Mouse (Mus musculus) kidney, embryonic 16.5 days (tissue): Measurements from ENCODE around the gene Ece1. TPM values are rescaled to one million over a fixed set of nuclear protein-coding genes. Genes with fewer than 3 reads are reported as not detected.
"Not testable (repeated sequence)": the region's sequence is repeated elsewhere in the genome, so short reads cannot be mapped to it uniquely, and the experiment has no call there.

Experiments
- ATAC-seq: fragments of 200-750 bp; cut with Nextera tagmentation; 2 replicates; pipeline ENCODE4 v1.8.0; 2017; ENCODE audit warnings: moderate TSS enrichment; ENCODE audit not compliant: low FRiP score, low TSS enrichment
- H3K27ac ChIP-seq: fragments of 300-500 bp; sonication (generic); 2 replicates; pipeline ENCODE4 v1.5.1; 2014; ENCODE audit warnings: low read length
- H3K27me3 ChIP-seq: fragments of 300-500 bp; sonication (generic); 2 replicates; pipeline ENCODE4 v1.6.1; 2014; ENCODE audit warnings: low read length, control low read depth, mixed read lengths; ENCODE audit not compliant: insufficient read depth
- H3K36me3 ChIP-seq: fragments of 300-500 bp; sonication (generic); 2 replicates; pipeline ENCODE4 v1.6.1; 2014; ENCODE audit warnings: low read length, control low read depth, mixed read lengths; ENCODE audit not compliant: insufficient read depth
- H3K4me1 ChIP-seq: fragments of 300-500 bp; sonication (generic); 2 replicates; pipeline ENCODE4 v1.6.1; 2014; ENCODE audit warnings: low read length, control low read depth, mixed read lengths; ENCODE audit not compliant: insufficient read depth
- H3K4me2 ChIP-seq: fragments of 300-500 bp; sonication (generic); replicated peaks from 2 replicates; pipeline ENCODE4 v1.6.1; 2014; ENCODE audit warnings: low read depth, low read length
- H3K4me3 ChIP-seq: fragments of 300-500 bp; sonication (generic); 2 replicates; pipeline ENCODE4 v1.5.1; 2014; ENCODE audit warnings: mild to moderate bottlenecking, low read length
- H3K9ac ChIP-seq: fragments of 300-500 bp; sonication (generic); replicated peaks from 2 replicates; pipeline ENCODE4 v1.6.1; 2014; ENCODE audit warnings: low read length
- H3K9me3 ChIP-seq: fragments of 300-500 bp; sonication (generic); 2 replicates; pipeline ENCODE4 v1.6.1; 2016; ENCODE audit warnings: low read length, control low read depth
- WGBS: fragments of 180-500 bp; shearing (Covaris S2); extraction: QIAGEN DNeasy Blood & Tissue Kit; methylation state at CpG from one replicate; pipeline ENCODE4 v1.1.7; 2014; 5-methylcytosine and 5-hydroxymethylcytosine counted together
- polyA plus RNA-seq: library from polyadenylated mRNA; unstranded; fragments of >200 nt; fragmentation: Nextera tagmentation; extraction: Ambion mirVana; gene quantifications from 2 replicates; pipeline ENCODE4 v1.2.1, GENCODE M21; 2015

Ece1 gene
- polyA plus RNA-seq, 1 experiment from 2014 or later, result 55.5 TPM

DNA sequence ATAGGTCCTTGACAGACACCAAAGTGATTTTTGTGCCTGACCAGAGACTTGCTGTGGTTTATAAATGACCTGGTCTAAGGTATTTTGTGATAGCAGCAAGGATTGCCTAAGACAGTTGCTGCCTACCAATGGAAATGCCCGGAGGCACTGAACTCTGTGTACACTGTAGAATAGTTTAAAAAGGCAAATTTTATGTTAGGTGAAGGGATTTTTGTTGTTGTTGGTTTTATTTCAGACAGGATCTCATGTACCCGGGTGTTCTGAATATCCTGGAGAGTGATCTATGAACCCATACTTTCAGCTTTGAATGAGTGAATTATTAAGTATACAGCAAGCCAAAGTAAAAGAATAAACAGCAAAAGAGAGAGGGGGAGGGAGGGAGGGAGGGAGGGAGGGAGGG lies 37.2 kb upstream of the Ece1 start:
- no peaks in the 10 kb centered on the region for H3K9me3 ChIP-seq
- H3K4me2 ChIP-seq, result no peak overlapping the region
- H3K4me1 ChIP-seq, result 0 out of 2 replicates have a peak, but pooled peaks cover 3% of the 10 kb centered on the region
- H3K4me3 ChIP-seq, result no peak overlapping the region
- ATAC-seq, result no peak
- no peaks in the 10 kb centered on the region for H3K27me3 ChIP-seq
- no peak overlapping the region for H3K9ac ChIP-seq
- no peaks in the 10 kb centered on the region for H3K36me3 ChIP-seq
- H3K27ac ChIP-seq, result no peak overlapping the region
- WGBS, result 71% methylated on average over 2 of the region's 2 CpGs

- H3K27ac ChIP-seq, result no peak overlapping the region
- 20% methylated on average over 6 of the region's 6 CpGs for WGBS
- no peaks in the 10 kb centered on the region for H3K36me3 ChIP-seq
- no peaks in the 10 kb centered on the region for H3K9me3 ChIP-seq
- ATAC-seq, result no peak
- H3K27me3 ChIP-seq, result peaks cover 11% of the 10 kb centered on the region
- H3K4me3 ChIP-seq, result no peak overlapping the region
- H3K9ac ChIP-seq, result no peak overlapping the region
- H3K4me1 ChIP-seq, result peaks cover 3% of the 10 kb centered on the region; the same call in 1 of the 2 replicates
- H3K4me2 ChIP-seq, result no peak overlapping the region
Measured at GRCm38 (mm10) chr4:137830380-137830779, 31.7 kb upstream of the Ece1 start.

DNA sequence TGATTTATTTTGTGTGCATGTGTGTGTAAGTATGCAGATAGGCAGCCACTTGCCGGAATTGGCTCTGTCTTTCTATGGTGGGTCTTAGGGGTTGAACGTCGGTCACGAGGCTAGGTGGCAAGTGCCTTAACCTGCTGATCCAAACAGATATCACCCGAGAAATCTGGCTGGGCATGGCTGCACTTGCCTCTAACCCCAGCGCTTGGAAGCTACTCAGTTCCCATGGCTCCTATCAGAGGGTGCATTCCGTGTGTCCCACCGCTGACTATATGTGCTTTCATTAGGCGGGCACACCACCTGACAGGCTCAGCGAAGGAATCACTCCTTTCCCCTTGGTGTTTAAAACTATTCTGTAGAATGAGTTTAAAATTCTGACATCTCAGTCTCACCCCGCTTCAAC lies 30.4 kb upstream of the Ece1 start:
- H3K27me3 ChIP-seq, result peaks cover 11% of the 10 kb centered on the region
- no peak overlapping the region for H3K9ac ChIP-seq
- H3K4me3 ChIP-seq, result no peak overlapping the region
- WGBS, result 71% methylated on average over 11 of the region's 11 CpGs
- ATAC-seq, result no peak
- H3K9me3 ChIP-seq, result no peaks in the 10 kb centered on the region
- no peaks in the 10 kb centered on the region for H3K36me3 ChIP-seq
- no peak overlapping the region for H3K27ac ChIP-seq
- H3K4me2 ChIP-seq, result no peak overlapping the region
- peaks cover 8% of the 10 kb centered on the region; the same call in 1 of the 2 replicates for H3K4me1 ChIP-seq

DNA sequence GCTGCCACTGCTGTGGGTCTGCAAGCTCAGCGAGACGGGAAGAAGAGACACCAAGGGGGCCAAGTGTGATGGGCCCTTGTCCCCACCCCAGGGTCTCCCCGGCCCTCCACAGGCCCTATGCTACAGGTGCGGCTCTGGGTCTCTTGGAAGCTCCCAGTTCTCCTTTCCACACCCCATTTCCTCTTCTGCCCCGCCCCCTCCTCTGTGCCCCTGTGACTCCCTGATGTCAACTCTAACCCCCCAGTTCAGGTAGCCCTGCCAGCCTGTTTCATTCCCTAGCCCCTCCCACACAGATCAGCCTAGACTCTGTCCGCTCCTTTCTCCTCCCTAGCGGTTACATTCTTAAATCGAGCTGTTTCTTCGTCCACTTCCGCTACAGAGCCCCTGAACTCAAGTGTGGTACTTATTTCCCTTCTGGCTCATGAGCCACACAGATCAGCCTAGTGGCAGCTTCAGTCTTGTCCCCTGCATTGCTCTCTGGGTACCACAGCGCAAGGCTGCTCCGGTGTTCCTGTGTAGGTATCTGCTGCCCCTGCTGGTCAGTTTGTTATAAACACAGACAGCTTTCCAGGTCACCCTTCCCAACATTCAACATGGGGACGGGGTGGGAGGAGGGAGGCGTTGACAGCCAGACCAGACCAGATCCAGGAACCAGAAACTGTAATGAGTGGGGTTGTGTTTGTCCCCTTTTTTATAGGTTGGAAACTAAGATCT lies 26.3 kb upstream of the Ece1 start:
- H3K9me3 ChIP-seq, result no peaks in the 10 kb centered on the region
- 7% methylated on average over 14 of the region's 14 CpGs for WGBS
- H3K9ac ChIP-seq, result no peak overlapping the region
- H3K27me3 ChIP-seq, result peaks cover 9% of the 10 kb centered on the region
- H3K4me2 ChIP-seq, result peak overlapping the region; percentile 26
- ATAC-seq, result peak; percentile 94
- no peak overlapping the region for H3K27ac ChIP-seq
- H3K4me3 ChIP-seq, result no peak overlapping the region
- H3K4me1 ChIP-seq, result peaks cover 8% of the 10 kb centered on the region; the same call in 1 of the 2 replicates
- H3K36me3 ChIP-seq, result no peaks in the 10 kb centered on the region

DNA sequence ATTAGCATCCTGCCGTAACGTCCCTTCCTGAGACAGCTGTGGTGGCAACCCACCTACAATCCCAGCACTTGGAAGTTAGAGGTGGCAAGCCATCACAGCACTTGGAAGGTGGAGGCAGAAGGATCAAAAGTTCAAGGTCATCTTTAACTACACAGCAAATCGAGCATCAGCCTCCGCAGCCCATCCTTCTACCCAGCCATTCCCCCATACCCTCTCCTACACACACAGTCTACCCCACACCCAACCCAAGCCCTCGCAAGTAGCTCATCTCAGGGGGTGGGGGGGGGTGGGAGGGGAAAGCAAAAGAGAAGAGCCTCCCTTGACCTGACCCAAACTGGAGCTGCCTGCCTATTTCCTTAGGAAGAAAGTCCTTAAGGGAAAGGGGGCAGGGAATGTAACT lies 25.3 kb upstream of the Ece1 start:
- Histone ChIP-seq H3K36me3 (no peaks in the 10 kb centered on the region), H3K9me3 (no peaks in the 10 kb centered on the region), H3K4me2 (no peak overlapping the region), H3K9ac (no peak overlapping the region), H3K27ac (no peak overlapping the region), H3K27me3 (peaks cover under 1% of the 10 kb centered on the region; the same call in 1 of the 2 replicates), H3K4me3 (no peak overlapping the region), H3K4me1 (peaks cover 8% of the 10 kb centered on the region; the same call in 1 of the 2 replicates)
- WGBS, result 80% methylated on average over 5 of the region's 5 CpGs
- ATAC-seq, result no peak

DNA sequence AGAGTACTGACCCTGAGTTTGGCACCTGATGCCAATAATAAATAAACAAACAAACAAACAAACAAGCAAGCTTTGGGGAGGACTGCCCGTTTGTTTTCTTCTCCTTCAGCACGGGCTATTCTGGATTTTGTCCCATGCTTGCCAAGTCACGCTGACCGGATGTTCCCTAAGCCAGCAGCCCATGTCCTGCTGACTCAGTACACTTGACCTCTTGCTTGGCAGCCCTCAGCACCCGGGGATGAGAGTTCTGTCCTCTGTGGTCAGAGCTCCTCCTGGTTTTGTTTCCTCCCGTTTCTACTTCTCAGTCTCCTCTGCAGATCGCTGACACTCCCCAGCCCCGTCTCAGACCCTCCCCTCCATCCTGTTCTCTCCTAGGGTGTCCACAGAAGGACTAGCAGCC lies 24.2 kb upstream of the Ece1 start:
- no peak overlapping the region for H3K4me2 ChIP-seq
- 81% methylated on average over 8 of the region's 8 CpGs for WGBS
- no peaks in the 10 kb centered on the region for H3K9me3 ChIP-seq

DNA sequence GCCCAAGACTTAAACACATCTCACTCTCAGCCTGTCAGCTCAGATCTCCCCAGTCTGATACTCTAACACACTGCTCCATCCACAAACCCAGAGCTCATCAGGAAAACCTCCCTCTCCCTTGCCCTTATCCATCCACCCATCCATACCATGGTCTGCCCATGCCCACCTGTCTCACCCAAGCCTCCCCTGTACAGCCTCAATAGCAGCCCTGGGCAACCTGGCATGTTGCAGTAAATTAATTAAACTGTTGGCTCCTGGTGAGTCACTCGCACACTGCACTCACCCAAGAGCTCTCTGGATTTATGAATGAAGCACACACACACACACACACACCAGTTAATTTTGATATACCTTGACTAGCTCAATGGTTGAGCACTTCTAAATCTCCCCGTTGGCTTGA lies 23.2 kb upstream of the Ece1 start:
- no peak for ATAC-seq
- Histone ChIP-seq H3K27ac (no peak overlapping the region), H3K9ac (no peak overlapping the region), H3K4me1 (peaks cover 8% of the 10 kb centered on the region; the same call in 1 of the 2 replicates), H3K27me3 (no peaks in the 10 kb centered on the region), H3K9me3 (no peaks in the 10 kb centered on the region), H3K36me3 (no peaks in the 10 kb centered on the region), H3K4me3 (no peak overlapping the region), H3K4me2 (no peak overlapping the region)
- WGBS, result 98% methylated on average over 2 of the region's 2 CpGs

More for the DNA sequence above, 24.2 kb upstream of the Ece1 start:
- no peak for ATAC-seq
- Histone ChIP-seq H3K9ac (no peak overlapping the region), H3K27ac (no peak overlapping the region), H3K4me1 (peaks cover 8% of the 10 kb centered on the region; the same call in 1 of the 2 replicates), H3K4me3 (no peak overlapping the region), H3K36me3 (no peaks in the 10 kb centered on the region), H3K27me3 (no peaks in the 10 kb centered on the region)

GRCm38 (mm10) chr4:137839452-137839851 lies 22.6 kb upstream of the Ece1 start:
- Histone ChIP-seq H3K4me2 (no peak overlapping the region), H3K27me3 (no peaks in the 10 kb centered on the region), H3K4me1 (peaks cover 8% of the 10 kb centered on the region; the same call in 1 of the 2 replicates), H3K4me3 (no peak overlapping the region), H3K27ac (no peak overlapping the region), H3K9me3 (no peaks in the 10 kb centered on the region), H3K9ac (no peak overlapping the region), H3K36me3 (no peaks in the 10 kb centered on the region)
- no peak for ATAC-seq
- 78% methylated on average over 5 of the region's 5 CpGs for WGBS

DNA sequence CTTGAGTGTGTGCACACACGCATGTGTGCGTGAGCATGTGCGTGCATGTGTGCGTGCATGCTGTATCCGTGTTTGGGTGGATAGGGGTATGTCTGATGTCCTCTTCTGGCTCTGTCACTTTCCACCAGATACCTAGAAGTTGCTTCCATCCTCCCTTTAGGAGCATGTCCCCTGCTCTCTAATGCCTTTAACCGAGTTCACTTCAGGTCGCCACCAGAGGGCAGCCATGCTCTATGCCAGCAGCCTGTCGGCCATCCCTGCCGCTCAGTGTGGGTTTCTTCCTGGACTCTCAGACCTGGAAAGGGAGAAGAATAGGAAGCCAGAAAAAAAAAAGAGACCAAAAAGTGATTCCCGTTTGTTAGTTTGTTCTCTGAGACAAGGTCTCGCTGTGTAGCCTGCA lies 17.4 kb upstream of the Ece1 start:
- Histone ChIP-seq H3K27me3 (no peaks in the 10 kb centered on the region), H3K36me3 (no peaks in the 10 kb centered on the region), H3K27ac (no peak overlapping the region), H3K9me3 (no peaks in the 10 kb centered on the region), H3K4me1 (no peaks in the 10 kb centered on the region), H3K9ac (no peak overlapping the region), H3K4me3 (no peak overlapping the region), H3K4me2 (no peak overlapping the region)
- 24% methylated on average over 11 of the region's 11 CpGs for WGBS
- ATAC-seq, result no peak

- not testable (repeated sequence) for ATAC-seq, H3K27ac ChIP-seq, H3K4me3 ChIP-seq, H3K4me1 ChIP-seq, H3K9ac ChIP-seq, H3K27me3 ChIP-seq, H3K9me3 ChIP-seq, H3K36me3 ChIP-seq, H3K4me2 ChIP-seq
- 66% methylated on average over 8 of the region's 8 CpGs for WGBS
Measured at GRCm38 (mm10) chr4:137847651-137848050, 14.4 kb upstream of the Ece1 start.
